Mouse (Mus musculus) Patski (cell line): ENCODE data around the gene Tcp1. TPM values are rescaled to one million over a fixed set of nuclear protein-coding genes. Genes with fewer than 3 reads are reported as not detected.
A peak's percentile ranks its signal among the peaks of the same experiment; 100 is the strongest.
"Not testable (repeated sequence)": the region's sequence is repeated elsewhere in the genome, so short reads cannot be mapped to it uniquely, and the experiment has no call there.

Experiments used
- ATAC-seq: fragments of 100-300 bp; one replicate; pipeline ENCODE4 v1.8.0; 2021
- CTCF ChIA-PET: fragments of 350-600 bp; sonication (Branson Sonifier 250); formaldehyde crosslinking; loops from one replicate; lab custom pipeline; 2022; ENCODE audit warnings: inconsistent platforms; lab: Charles Lee
- POLR2A ChIA-PET: fragments of 350-600 bp; sonication (Branson Sonifier 250); formaldehyde crosslinking; loops from one replicate; lab custom pipeline; 2022; ENCODE audit warnings: antibody characterized with exemption, inconsistent platforms; lab: Charles Lee
- DNase-seq: peaks from one replicate; pipeline ENCODE4 v3.0.0-alpha.2; 2011; ENCODE audit warnings: low read depth, low spot score
- H3K27me3 ChIP-seq: fragments of 371-371 bp; one replicate; pipeline ENCODE4 v1.5.1; 2021
- CTCF ChIP-seq: fragments of 100-300 bp; IDR thresholded peaks from one replicate; pipeline ENCODE4 v1.5.1; 2021
- in situ Hi-C: fragments of 300-500 bp; cut with MboI; formaldehyde crosslinking; loops from 3 replicates; pipeline ENCODE4 v1.11.1; 2018; ENCODE audit warnings: low pct_unique_long_range_greater_than_20kb, mixed read lengths
- polyA plus RNA-seq: library from polyadenylated mRNA; unstranded; gene quantifications from one replicate; pipeline ENCODE4 v1.2.3, GENCODE M21; 2021

Gene Tcp1
- polyA plus RNA-seq, 1 experiment from 2014 or later = 297 TPM

GRCm38 (mm10) chr17:12910391-12910790 is 5.1 kb upstream of the Tcp1 start:
- in situ Hi-C loops = no loop called here
- ATAC-seq (no peak), DNase-seq (no peak)
- no peaks in the 10 kb centered on the region for H3K27me3 ChIP-seq
- TF ChIP-seq CTCF = no peak
- ChIA-PET CTCF (interaction anchor here (0.7 to 1.4 kb wide), 2 partner anchors 9 to 86 kb away, joined by 3 read pairs; no protein-coding TSS in a partner anchor), POLR2A (interaction anchor here (0.8 kb wide), 1 partner anchor 86 kb away, joined by 6 read pairs; no protein-coding TSS in a partner anchor)

- in situ Hi-C loops = no loop called here
- DNase-seq (peak; percentile 98), ATAC-seq (peak; percentile 100)
- ChIA-PET POLR2A (no interaction called here), CTCF (interaction anchor here (1.0 to 2.1 kb wide), 5 partner anchors 10 to 81 kb away, joined by 3 to 8 read pairs (median 3); no protein-coding TSS in a partner anchor)
- no peaks in the 10 kb centered on the region for H3K27me3 ChIP-seq
- TF ChIP-seq CTCF = no peak
Observed at GRCm38 (mm10) chr17:12915881-12916583, 531 bp downstream of the Tcp1 start, which contains the start of gene Mrpl18. Gene Mrpl18 (minus strand): TSS chr17:12916345.

- no peaks in the 10 kb centered on the region for H3K27me3 ChIP-seq
- CTCF ChIA-PET = interaction anchor here (1.0 to 2.1 kb wide), 5 partner anchors 9 to 80 kb away, joined by 3 to 8 read pairs (median 3); no protein-coding TSS in a partner anchor
- in situ Hi-C loops = no loop called here
- ATAC-seq (peak; percentile 18), DNase-seq (no peak)
- POLR2A ChIA-PET = interaction anchor here (0.6 kb wide), 1 partner anchor 13 kb away, joined by 5 read pairs; no protein-coding TSS in a partner anchor
- TF ChIP-seq CTCF = no peak
Observed at GRCm38 (mm10) chr17:12916588-12917380, 1.3 kb downstream of the Tcp1 start.

GRCm38 (mm10) chr17:12921073-12921472 is 5.6 kb downstream of the Tcp1 start:
- in situ Hi-C loops = no loop called here
- DNase-seq = no peak
- no peak for ATAC-seq
- no peak for TF ChIP-seq CTCF
- ChIA-PET POLR2A (no interaction called here), CTCF (interaction anchor here (0.7 to 2.6 kb wide), 2 partner anchors 8 to 16 kb away, joined by 3 to 5 read pairs; no protein-coding TSS in a partner anchor)
- H3K27me3 ChIP-seq = no peaks in the 10 kb centered on the region

GRCm38 (mm10) chr17:12925001-12925400 is 9.5 kb downstream of the Tcp1 start:
- DNase-seq (no peak), ATAC-seq (no peak)
- H3K27me3 ChIP-seq = no peaks in the 10 kb centered on the region
- in situ Hi-C loops = no loop called here
- ChIA-PET CTCF (interaction anchor here (1.0 to 1.8 kb wide), 2 partner anchors 9 to 45 kb away, joined by 3 to 7 read pairs; partner anchors contain the start of genes Mrpl18 and Tcp1), POLR2A (interaction anchor here (0.6 to 1.4 kb wide), 2 partner anchors 13 to 231 kb away, joined by 3 read pairs; no protein-coding TSS in a partner anchor)
- no peak for TF ChIP-seq CTCF

- no peaks in the 10 kb centered on the region for H3K27me3 ChIP-seq
- no peak for TF ChIP-seq CTCF
- DNase-seq = no peak
- in situ Hi-C loops = no loop called here
- ChIA-PET CTCF (interaction anchor here (1.0 to 1.8 kb wide), 3 partner anchors 10 to 45 kb away, joined by 3 to 7 read pairs (median 7); partner anchors contain the start of genes Mrpl18 and Tcp1), POLR2A (interaction anchor here (0.7 to 1.4 kb wide), 3 partner anchors 11 to 15 kb away, joined by 3 to 4 read pairs (median 4); no protein-coding TSS in a partner anchor)
- no peak for ATAC-seq
Observed at GRCm38 (mm10) chr17:12925703-12926180, 10.2 kb downstream of the Tcp1 start.

- H3K27me3 ChIP-seq, DNase-seq, ATAC-seq, in situ Hi-C loops: not testable (repeated sequence)
- ChIA-PET CTCF (interaction anchor here (0.6 to 1.3 kb wide), 2 partner anchors 8 to 15 kb away, joined by 3 read pairs; partner anchors contain the start of gene Mrpl18), POLR2A (interaction anchor here (0.6 kb wide), 1 partner anchor 36 kb away, joined by 3 read pairs; no protein-coding TSS in a partner anchor)
Observed at GRCm38 (mm10) chr17:12931576-12931975, 16.1 kb downstream of the Tcp1 start.

GRCm38 (mm10) chr17:12935719-12936118 is 20.2 kb downstream of the Tcp1 start:
- no peak for ATAC-seq
- ChIA-PET POLR2A (interaction anchor here (1.2 kb wide), 1 partner anchor 10 kb away, joined by 4 read pairs; no protein-coding TSS in a partner anchor), CTCF (interaction anchor here (1.3 to 1.9 kb wide), 2 partner anchors 9 to 55 kb away, joined by 4 to 7 read pairs; no protein-coding TSS in a partner anchor)
- no peak for DNase-seq
- no peaks in the 10 kb centered on the region for H3K27me3 ChIP-seq
- TF ChIP-seq CTCF = no peak
- in situ Hi-C loops = no loop called here

GRCm38 (mm10) chr17:12937412-12937970 is 22.0 kb downstream of the Tcp1 start:
- ATAC-seq (no peak), DNase-seq (no peak)
- no peaks in the 10 kb centered on the region for H3K27me3 ChIP-seq
- in situ Hi-C loops = no loop called here
- CTCF ChIA-PET = interaction anchor here (1.3 kb wide), 1 partner anchor 18 kb away, joined by 5 read pairs; no protein-coding TSS in a partner anchor
- TF ChIP-seq CTCF = no peak
- POLR2A ChIA-PET = interaction anchor here (1.0 kb wide), 1 partner anchor 12 kb away, joined by 3 read pairs; no protein-coding TSS in a partner anchor
